Mouse (Mus musculus) retina, postnatal 7 days (tissue): ENCODE data around the gene Fam155a.
"Not testable (repeated sequence)": the region's sequence is repeated elsewhere in the genome, so short reads cannot be mapped to it uniquely, and the experiment has no call there.

Source experiments
- DNase-seq: peaks from one replicate; pipeline ENCODE4 v3.0.0-alpha.2; 2012; ENCODE audit warnings: low read depth, low spot score

The Fam155a gene

GRCm38 (mm10) chr8:9770999-9771605 is at the start of gene Fam155a:
Gene Fam155a, minus strand, starts transcription at chr8:9771161.
- peak; percentile 16 for DNase-seq

- DNase-seq = no peak
These were observed 42.4 kb upstream of the Fam155a start for GRCm38 (mm10) chr8:9813273-9813946.

DNA sequence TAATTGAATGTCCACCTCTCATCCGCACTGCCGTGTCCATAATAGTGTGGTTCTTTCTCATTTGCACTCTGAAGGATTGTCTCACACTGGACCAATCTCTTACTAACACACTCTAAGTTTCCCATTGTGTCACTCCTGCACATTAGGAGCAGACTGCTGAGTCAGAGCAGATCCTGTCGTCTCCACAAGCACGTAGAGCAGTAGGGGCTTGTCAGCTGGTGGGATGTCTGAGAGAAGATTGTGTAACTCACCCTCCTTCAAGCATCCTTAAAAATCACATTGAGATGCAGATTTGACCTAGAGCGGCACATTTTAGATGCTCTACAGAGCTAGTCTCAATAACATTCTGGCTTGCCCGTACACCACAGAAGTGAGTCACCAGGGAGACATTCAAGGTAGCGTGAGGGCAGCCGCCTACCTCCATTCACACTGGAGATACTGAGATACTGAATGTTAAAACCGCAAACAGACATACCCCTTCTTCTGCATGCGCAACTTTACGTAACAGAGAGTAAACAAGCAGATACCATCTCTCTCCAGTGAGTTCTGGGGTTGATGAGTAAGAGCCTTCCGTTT is 40.1 kb upstream of the Fam155a start:
- no peak for DNase-seq

GRCm38 (mm10) chr8:9808596-9808995 is 37.6 kb upstream of the Fam155a start:
- DNase-seq = no peak

GRCm38 (mm10) chr8:9805676-9806075 is 34.7 kb upstream of the Fam155a start:
- no peak for DNase-seq

DNA sequence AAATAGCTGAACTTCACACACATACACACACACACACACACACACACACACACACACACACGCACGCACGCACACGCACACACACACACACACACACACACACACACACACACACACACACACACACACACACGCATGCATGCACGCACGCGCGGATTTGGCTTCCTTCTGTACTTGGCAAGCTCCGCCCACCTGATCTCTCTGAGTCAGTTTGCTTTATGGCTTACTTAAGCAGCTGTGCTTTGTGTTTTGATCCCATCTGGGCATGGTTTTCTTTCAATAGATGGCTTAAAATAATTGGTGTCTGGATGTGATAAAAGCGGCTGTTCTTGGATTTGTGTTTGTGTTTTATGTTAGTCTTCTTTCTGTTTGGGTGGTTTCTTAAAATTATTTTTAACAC is 29.4 kb upstream of the Fam155a start:
- not testable (repeated sequence) for DNase-seq

DNA sequence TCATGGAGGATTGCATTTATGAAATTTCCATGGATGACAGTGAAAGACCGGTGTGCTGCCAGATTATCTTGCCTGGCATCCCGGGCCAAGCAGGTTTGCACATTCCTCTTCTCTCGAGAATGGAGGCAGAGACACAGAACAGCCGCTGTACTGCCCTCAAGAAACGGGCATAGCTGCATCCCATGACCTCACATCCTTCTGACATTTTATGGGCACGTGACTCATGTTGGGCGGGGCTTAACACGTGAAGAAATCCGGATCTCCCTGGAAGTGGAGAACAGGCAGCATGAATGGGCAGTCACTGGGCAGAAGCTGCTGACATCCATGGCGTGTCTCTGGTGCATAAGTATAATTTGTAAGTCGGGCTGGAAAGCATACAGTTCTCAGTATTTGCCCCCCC is 29.0 kb upstream of the Fam155a start:
- no peak for DNase-seq

GRCm38 (mm10) chr8:9797514-9797913 is 26.6 kb upstream of the Fam155a start:
- no peak for DNase-seq

GRCm38 (mm10) chr8:9795724-9796123 is 24.8 kb upstream of the Fam155a start:
- no peak for DNase-seq

DNA sequence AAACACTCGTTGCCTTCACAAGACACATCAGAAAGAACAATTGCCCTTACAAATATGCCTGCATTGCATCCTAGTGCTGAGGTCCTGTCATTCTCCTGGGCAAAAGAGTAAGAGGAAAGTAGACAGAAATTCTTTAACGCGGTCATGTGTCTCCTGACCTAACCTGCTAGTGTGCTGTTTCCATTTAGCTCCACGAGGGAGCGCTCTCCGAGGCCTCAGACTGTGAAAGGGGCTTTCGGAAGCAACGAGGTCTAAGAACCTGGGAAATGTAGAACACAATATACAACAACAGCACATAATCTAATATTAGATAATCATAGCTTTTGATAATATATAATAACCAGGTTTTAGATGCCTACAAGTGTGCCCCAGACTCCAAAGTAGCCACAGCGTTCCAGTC is 22.4 kb upstream of the Fam155a start:
- no peak for DNase-seq

DNA sequence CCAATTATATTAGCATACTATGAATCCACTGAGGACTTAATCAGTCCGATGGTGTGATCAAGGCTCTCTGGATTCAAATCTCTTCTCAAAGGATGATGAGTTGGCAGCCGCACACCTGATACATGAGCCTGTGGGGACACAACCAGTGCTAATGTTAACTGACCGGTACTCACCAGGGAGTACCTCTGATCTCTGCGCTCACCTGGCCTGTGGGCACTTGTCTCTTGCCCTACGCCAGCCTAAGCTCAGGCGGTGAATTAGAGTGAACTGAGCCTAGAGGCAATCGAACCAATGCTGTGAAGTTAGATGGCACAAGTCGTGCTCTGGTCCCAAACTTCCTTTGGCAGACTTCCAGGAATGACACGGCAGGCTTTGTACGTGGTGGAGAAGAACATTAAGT is 9.4 kb upstream of the Fam155a start:
- DNase-seq = no peak

GRCm38 (mm10) chr8:9778148-9778547 is 7.2 kb upstream of the Fam155a start:
- no peak for DNase-seq

DNA sequence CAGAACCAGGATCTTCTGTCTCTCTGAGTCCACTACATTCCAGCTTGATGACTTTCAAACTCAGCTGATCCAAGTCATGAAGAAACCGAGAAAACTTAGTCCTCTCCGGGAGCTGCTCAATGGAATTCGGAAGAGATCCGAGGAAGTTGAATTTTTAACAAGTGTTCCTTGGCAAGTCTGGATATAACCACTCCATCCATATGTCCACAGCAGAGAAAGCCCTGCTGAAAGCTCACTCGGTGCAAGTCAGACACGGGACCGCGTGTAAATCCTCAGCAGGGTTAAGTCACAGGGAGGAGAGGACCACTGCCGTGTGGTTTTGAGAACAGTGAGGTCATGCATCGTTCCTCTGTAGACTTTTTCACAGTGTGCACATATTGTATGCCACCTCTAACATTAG is 5.9 kb upstream of the Fam155a start:
- DNase-seq = no peak

DNA sequence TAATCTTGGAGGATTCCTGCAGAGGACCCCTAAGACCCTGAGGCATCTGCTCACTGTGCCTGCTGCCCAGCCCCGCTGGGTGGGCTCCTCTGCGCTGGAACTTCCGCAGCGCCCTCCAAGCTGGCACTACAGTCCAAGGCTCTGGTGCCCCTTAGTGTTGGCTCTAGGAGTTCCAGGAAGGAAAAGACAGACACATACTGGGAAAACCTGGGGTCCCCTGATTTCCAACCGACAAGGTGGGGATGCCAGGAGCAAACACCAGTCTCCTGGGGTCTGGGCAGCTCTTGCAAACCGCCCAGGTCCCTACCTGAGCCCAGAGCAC is 1.5 kb upstream of the Fam155a start:
- DNase-seq = peak; percentile 32

DNA sequence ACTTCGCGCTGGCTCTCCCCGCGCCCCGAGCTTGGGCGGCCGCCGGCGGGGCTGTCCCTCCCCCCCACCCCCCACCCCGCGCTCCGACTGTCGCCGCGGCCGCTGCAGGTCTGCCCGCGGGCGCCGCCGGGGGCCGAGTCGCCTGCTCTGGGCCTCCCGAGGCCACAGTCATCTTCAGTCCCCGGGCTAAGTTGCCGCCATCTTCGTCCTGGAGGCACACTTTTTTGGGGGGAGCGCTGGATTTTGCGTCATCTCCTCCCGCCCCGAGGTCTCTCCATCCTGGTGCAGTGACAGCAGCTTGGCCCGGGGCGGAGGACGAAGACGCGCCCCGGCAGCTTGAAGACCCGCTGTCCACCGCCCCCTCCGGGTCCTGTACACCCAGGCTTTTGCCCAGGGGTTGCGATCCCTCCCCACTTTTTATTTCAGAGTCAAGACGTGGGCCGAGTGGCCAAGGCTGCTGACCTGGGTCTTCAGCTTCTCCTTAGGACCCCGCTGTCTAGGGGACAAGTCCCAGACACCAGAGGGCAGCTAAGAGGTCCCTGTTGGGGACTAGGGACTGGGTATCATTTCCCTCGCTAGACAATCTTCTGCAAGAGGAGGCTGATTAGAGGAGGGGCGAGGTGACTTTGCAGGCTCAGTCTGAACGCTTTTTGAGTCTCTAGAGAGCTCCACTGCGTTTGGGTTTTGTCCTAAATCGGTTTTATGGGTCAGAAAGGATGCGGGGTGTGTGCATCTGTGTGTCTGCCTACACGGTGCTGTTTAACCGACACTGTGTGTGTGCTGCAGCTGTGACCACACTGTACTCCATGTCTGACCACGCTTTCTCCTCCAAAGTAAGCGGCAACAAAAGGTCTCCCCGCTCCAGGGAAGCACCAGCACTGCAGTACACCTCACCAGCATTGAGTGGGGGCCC is 901 bp upstream of the Fam155a start:
- DNase-seq = peak; percentile 25

GRCm38 (mm10) chr8:9770261-9770998 is 531 bp downstream of the Fam155a start:
- DNase-seq = peak; percentile 20

- no peak for DNase-seq
These were observed 1.9 kb downstream of the Fam155a start for GRCm38 (mm10) chr8:9769061-9769460.

- no peak for DNase-seq
These were observed 35.8 kb downstream of the Fam155a start for GRCm38 (mm10) chr8:9735169-9735568.

DNA sequence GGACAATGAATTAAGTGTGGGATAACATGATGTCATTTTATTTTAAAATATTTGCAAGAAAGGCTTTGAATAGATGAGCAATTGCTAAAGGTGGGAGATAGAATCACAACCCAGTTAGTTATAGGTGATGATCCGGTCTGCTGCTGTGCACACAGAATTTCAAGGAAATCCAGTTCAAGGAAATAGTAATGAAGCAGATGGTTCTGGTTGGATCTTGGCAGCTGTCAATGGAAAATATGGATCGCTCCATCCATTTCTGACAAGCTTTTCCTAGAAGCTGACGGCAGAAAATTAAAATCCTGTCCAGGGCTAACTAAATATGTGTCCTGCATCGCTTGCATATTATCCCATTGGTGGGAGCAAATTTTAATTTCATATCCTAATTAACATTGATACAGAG is 61.2 kb downstream of the Fam155a start:
- no peak for DNase-seq

GRCm38 (mm10) chr8:9707433-9707832 is 63.5 kb downstream of the Fam155a start:
- DNase-seq = no peak

DNA sequence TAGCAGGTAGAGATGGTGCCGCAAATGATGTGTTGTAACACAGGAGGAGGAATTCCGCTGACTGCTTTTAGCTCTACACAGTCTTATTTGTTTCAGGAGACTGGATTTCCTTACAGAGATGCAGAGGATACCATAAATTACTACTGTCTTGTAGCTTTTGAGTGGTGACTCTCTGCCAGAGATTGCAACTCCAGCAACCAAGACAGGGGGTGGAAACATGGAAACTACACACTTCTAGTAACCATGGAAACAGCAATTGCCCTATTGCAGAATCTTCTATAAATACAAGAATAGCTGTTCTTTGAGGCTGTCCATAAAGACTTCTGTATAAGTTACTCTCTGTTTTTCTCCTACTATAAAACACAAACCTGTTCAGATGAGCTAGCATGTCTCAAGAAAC is 76.2 kb downstream of the Fam155a start:
- no peak for DNase-seq

DNA sequence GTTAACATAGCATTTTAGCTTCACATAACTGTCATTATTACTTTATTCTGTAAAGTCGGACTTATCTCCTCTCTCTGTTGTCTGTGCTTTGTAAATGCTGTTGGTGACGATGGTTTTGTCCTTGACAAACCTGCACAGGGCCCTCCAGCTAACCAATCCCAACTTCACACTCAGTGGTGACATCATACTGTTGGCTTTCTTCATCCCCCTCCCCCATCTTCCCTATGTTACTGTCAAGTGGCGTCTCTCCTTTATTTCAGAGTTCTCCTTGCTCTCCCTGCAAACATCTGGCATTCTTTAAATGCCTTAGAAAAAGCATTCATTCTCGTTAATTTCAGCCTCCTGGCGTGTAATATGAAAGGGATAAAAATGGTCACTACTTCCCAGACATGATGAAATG is 78.6 kb downstream of the Fam155a start:
- DNase-seq = no peak
